Mouse (Mus musculus): ENCODE results near the gene Rnf113a2. TPM values are rescaled to one million over a fixed set of nuclear protein-coding genes. Genes with fewer than 3 reads are reported as not detected.
A peak's percentile ranks its signal among the peaks of the same experiment; 100 is the strongest.

The Rnf113a2 gene
- polyA plus RNA-seq, 1 experiment = 14.4 TPM

- TF ChIP-seq POLR2A (IDR thresholded peaks at IDR 0.05; ENCODE audit: extremely low read depth, insufficient read depth, low read length) (no peak), CTCF (IDR thresholded peaks at IDR 0.05; ENCODE audit: extremely low read depth, insufficient read depth, low read length) (no peak)
- H3K4me3 ChIP-seq (ENCODE audit: insufficient read depth, low read length) = no peak overlapping the region
- no peak overlapping the region for H3K27ac ChIP-seq (ENCODE audit: insufficient read depth, low read length)
- H3K4me1 ChIP-seq (ENCODE audit: control insufficient read depth, insufficient read depth, low read length) = no peaks in the 10 kb centered on the region; the same call in 1 of the 2 replicates
Measured at GRCm38 (mm10) chr12:84404541-84404940, 12.5 kb upstream of the Rnf113a2 start.

DNA sequence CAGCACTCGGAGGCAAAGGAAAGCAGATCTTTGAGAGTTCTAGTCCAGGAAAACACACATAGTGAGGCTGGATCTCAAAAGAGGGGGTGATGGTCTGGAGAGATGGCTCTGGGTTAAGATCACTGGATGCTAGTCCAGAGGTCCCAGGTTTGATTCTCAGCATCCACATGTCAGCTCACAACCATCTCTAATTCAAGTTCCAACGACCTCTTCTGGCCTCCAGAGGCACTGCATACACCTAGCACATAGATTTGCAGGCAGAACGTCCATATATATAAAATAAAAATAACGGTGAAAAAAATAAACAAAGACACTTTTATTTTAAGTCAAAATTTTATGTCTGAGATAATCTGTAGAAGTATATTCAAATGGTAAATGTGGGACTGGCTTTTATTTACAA is 9.7 kb upstream of the Rnf113a2 start:
- Histone ChIP-seq H3K4me1 (ENCODE audit: control insufficient read depth, insufficient read depth, low read length) (no peaks in the 10 kb centered on the region; the same call in 1 of the 2 replicates), H3K27ac (ENCODE audit: insufficient read depth, low read length) (no peak overlapping the region), H3K4me3 (ENCODE audit: insufficient read depth, low read length) (no peak overlapping the region)
- no peak for TF ChIP-seq POLR2A (IDR thresholded peaks at IDR 0.05; ENCODE audit: extremely low read depth, insufficient read depth, low read length)
- TF ChIP-seq CTCF (IDR thresholded peaks at IDR 0.05; ENCODE audit: extremely low read depth, insufficient read depth, low read length) = no peak

DNA sequence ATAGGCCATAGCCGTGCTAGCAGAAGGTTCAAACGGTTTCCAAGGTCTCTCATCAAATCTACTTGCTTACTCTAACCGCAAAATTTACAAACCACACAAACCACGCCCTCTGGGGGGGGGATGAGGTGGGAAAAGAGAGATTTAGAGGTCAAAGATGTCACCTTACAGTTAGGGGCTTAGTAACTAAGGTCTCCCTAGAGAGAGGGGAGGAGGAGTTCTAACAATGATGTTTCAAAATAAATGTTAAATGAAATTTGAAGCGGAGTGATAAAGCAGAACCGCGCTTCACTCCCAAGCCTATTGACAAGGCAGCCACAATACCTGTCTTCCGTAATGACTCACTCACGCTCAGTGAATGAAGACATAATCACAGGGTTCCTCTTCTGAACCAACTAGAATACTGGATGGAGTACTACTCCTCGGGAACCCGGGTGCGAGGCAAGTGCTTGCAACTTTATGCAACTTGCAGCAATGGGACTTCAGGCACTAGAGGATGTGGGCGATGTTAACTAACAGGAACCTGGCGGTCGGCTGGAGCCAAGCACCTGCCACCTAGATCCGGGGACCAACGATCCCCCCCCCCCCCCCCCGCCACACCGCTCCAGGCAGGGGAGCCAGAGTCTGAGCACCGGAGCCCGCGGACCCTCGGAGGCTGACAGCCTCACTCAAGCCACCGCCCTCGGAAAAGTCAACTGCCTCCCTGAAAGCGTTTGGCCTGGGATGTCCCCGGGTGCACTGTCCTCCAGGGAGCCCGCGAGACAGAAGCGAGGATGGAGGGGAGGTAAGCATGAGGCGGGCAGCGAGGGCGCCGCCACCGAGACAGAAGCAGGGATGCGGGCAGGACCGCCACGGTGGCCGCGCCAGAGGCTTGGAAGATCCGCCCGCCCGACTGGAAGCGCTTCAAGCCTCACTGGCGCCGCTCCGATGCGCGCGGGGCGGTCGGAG is 8.8 kb upstream of the Rnf113a2 start:
- Histone ChIP-seq H3K4me3 (ENCODE audit: insufficient read depth, low read length) (peak overlapping the region; percentile 48), H3K27ac (ENCODE audit: insufficient read depth, low read length) (peak overlapping the region; percentile 88), H3K4me1 (ENCODE audit: control insufficient read depth, insufficient read depth, low read length) (no peaks in the 10 kb centered on the region; the same call in 1 of the 2 replicates)
- TF ChIP-seq CTCF (IDR thresholded peaks at IDR 0.05; ENCODE audit: extremely low read depth, insufficient read depth, low read length) (no peak), POLR2A (IDR thresholded peaks at IDR 0.05; ENCODE audit: extremely low read depth, insufficient read depth, low read length) (no peak)

- TF ChIP-seq POLR2A (IDR thresholded peaks at IDR 0.05; ENCODE audit: extremely low read depth, insufficient read depth, low read length) (peak; percentile 77), CTCF (IDR thresholded peaks at IDR 0.05; ENCODE audit: extremely low read depth, insufficient read depth, low read length) (no peak)
- Histone ChIP-seq H3K4me3 (ENCODE audit: insufficient read depth, low read length) (peak within 1 kb of the TSS; percentile 48), H3K4me1 (ENCODE audit: control insufficient read depth, insufficient read depth, low read length) (no peaks in the 10 kb centered on the region; the same call in 1 of the 2 replicates), H3K27ac (ENCODE audit: insufficient read depth, low read length) (peak within 1 kb of the TSS; percentile 88)
Measured at GRCm38 (mm10) chr12:84408819-84409507, 8.0 kb upstream of the Rnf113a2 start, which contains the start of the genes Entpd5 and Bbof1. TSS of gene Entpd5 (minus strand) at chr12:84409029. TSS of gene Bbof1 (plus strand) at chr12:84409071.

- no peak for TF ChIP-seq POLR2A (IDR thresholded peaks at IDR 0.05; ENCODE audit: extremely low read depth, insufficient read depth, low read length)
- TF ChIP-seq CTCF (IDR thresholded peaks at IDR 0.05; ENCODE audit: extremely low read depth, insufficient read depth, low read length) = no peak
- peak overlapping the region; percentile 26 for H3K4me3 ChIP-seq (ENCODE audit: insufficient read depth, low read length)
- peaks cover 1% of the 10 kb centered on the region; the same call in 1 of the 2 replicates for H3K4me1 ChIP-seq (ENCODE audit: control insufficient read depth, insufficient read depth, low read length)
- H3K27ac ChIP-seq (ENCODE audit: insufficient read depth, low read length) = no peak overlapping the region; the same call in 1 of the 2 replicates
Measured at GRCm38 (mm10) chr12:84417605-84417922, 568 bp downstream of the Rnf113a2 start.

DNA sequence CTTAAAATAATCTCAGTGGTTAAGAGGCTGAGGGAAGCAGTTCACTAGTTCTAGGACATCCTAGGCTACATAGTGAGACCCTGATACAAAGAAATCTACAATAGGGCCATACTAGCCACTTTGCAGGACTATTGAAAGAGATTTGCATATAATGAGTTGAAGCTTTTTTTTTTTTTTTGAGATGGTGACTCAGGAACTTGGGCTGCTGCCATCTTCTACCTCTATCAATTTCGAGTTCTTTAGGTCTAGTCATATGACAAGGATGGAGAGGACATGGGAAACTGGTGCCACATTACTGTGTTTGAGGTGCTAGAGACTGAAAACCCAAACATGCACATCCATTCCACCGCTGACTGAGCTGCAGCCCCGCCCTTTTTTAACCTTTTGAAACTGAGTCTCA is 7.0 kb downstream of the Rnf113a2 start:
- no peak overlapping the region for H3K27ac ChIP-seq (ENCODE audit: insufficient read depth, low read length)
- TF ChIP-seq POLR2A (IDR thresholded peaks at IDR 0.05; ENCODE audit: extremely low read depth, insufficient read depth, low read length) (no peak), CTCF (IDR thresholded peaks at IDR 0.05; ENCODE audit: extremely low read depth, insufficient read depth, low read length) (no peak)
- H3K4me3 ChIP-seq (ENCODE audit: insufficient read depth, low read length) = no peak overlapping the region
- no peaks in the 10 kb centered on the region for H3K4me1 ChIP-seq (ENCODE audit: control insufficient read depth, insufficient read depth, low read length)

DNA sequence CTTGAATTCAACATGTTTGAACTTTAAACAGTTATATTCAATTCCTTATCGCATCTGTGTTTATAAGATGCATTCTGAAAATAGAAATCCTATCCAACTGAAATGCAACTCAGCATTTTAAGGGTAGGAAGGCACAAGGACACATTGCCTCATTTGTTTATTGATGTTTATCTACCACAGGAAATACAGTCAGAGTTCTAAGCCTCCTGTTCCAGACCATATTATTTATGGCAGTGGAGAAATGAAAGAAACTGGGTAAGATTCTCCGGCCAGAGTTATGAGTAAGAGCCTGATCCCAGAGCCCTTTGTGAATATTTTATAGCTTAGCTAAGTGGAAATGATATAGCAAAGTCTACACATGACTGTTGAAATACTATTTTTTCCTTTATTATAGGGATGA is 12.8 kb downstream of the Rnf113a2 start:
- Histone ChIP-seq H3K4me3 (ENCODE audit: insufficient read depth, low read length) (no peak overlapping the region), H3K4me1 (ENCODE audit: control insufficient read depth, insufficient read depth, low read length) (no peaks in the 10 kb centered on the region), H3K27ac (ENCODE audit: insufficient read depth, low read length) (no peak overlapping the region)
- no peak for TF ChIP-seq POLR2A (IDR thresholded peaks at IDR 0.05; ENCODE audit: extremely low read depth, insufficient read depth, low read length)
- no peak for TF ChIP-seq CTCF (IDR thresholded peaks at IDR 0.05; ENCODE audit: extremely low read depth, insufficient read depth, low read length)

- Histone ChIP-seq H3K4me3 (ENCODE audit: insufficient read depth, low read length) (no peak overlapping the region), H3K27ac (ENCODE audit: insufficient read depth, low read length) (no peak overlapping the region), H3K4me1 (ENCODE audit: control insufficient read depth, insufficient read depth, low read length) (no peaks in the 10 kb centered on the region)
- TF ChIP-seq CTCF (IDR thresholded peaks at IDR 0.05; ENCODE audit: extremely low read depth, insufficient read depth, low read length) (no peak), POLR2A (IDR thresholded peaks at IDR 0.05; ENCODE audit: extremely low read depth, insufficient read depth, low read length) (no peak)
Measured at GRCm38 (mm10) chr12:84438697-84439096, 21.7 kb downstream of the Rnf113a2 start.

GRCm38 (mm10) chr12:84442526-84442925 is 25.5 kb downstream of the Rnf113a2 start:
- no peak for TF ChIP-seq CTCF (IDR thresholded peaks at IDR 0.05; ENCODE audit: extremely low read depth, insufficient read depth, low read length)
- no peak for TF ChIP-seq POLR2A (IDR thresholded peaks at IDR 0.05; ENCODE audit: extremely low read depth, insufficient read depth, low read length)
- Histone ChIP-seq H3K27ac (ENCODE audit: insufficient read depth, low read length) (no peak overlapping the region), H3K4me3 (ENCODE audit: insufficient read depth, low read length) (no peak overlapping the region), H3K4me1 (ENCODE audit: control insufficient read depth, insufficient read depth, low read length) (no peaks in the 10 kb centered on the region)
